Mouse (Mus musculus): ENCODE results near the gene Evi5. TPM values are rescaled to one million over a fixed set of nuclear protein-coding genes. Genes with fewer than 3 reads are reported as not detected.
"Not testable (repeated sequence)": the region's sequence is repeated elsewhere in the genome, so short reads cannot be mapped to it uniquely, and the experiment has no call there.

Gene Evi5
- polyA plus RNA-seq, 1 experiment from 2014 or later, result 50.2 TPM

DNA sequence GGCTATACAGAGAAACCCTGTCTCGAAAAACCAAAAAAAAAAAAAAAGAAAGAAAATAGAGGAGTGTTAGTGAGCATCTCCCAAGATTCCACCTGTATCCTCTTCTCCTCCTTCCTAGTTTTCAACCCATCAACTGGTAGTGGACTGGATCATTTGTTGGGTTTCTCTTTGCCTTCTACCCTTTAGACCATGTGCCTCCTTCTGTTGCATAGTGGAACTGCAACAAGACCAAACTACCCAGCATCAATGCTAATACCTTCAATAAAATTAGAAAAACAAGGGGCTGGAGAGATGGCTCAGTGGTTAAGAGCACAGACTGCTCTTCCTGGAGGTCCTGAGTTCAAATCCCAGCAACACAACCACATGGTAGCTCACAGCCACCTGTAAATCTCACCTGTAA, 16.6 kb upstream of the Evi5 start:
- not testable (repeated sequence) for H3K36me3 ChIP-seq (ENCODE audit: control insufficient read depth, insufficient read depth, low read length); H3K4me3 ChIP-seq (ENCODE audit: control insufficient read depth in 1 of 2, insufficient read depth in 1 of 2, low read depth in 1 of 2, low read length in 2 of 2); H3K27me3 ChIP-seq (ENCODE audit: control insufficient read depth, insufficient read depth, low read length); H3K4me1 ChIP-seq (ENCODE audit: control insufficient read depth in 2 of 2, insufficient read depth in 2 of 2, low read length in 2 of 2); ATAC-seq (ENCODE audit: insufficient number of reproducible peaks, insufficient read depth, low FRiP score, low read depth); H3K27ac ChIP-seq (replicated peaks in 1 of 2; ENCODE audit: control insufficient read depth in 1 of 2, insufficient read depth in 1 of 2, low read depth in 2 of 2, low read length in 2 of 2); H3K9me3 ChIP-seq (ENCODE audit: control insufficient read depth, low read length); H3K4me2 ChIP-seq (ENCODE audit: low read length); H3K9ac ChIP-seq (ENCODE audit: low read length)
- no CpG with 5 or more reads among the region's 1 CpGs for WGBS

DNA sequence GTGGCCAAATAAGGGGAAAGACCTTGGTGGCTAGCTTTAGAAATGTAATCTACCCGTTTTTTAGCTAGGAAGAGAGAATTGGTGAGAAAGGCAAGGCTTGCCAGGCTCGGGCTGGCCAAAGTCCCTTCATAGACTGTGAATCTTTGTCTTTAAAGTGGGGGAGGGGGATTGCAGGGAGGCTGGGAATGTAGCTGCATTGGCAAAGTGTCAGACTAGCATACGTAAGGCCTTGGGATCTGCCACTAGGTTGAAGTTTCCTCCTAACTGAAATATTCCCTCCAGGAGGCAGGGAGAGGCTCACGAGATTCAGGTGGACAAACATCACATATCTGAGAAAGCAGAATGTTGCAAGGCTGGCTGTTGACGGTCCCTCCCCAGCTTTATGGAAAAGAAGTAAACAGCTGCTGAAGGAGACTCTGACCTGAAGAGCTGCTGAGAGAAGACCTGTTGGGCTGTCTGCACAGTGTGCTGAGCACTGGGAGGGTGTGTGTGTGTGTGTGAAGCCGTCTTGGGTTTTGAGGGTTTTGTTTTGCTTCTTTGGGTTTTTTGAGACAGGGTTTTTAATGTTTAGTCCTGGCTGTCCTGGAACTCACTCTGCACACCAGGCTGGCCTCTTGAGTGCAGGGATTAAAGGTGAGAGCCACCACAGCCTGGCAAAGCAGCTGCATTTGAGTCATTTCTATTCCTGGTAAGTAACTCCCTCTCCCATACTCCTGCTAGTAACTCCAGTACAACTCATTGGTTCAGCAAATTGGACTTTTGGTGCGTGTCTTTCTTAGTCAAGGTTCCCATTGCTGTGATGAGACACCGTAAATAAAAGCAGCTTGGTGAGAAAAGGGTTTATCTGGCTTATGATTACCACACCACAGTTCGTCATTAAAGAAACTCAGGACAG, 15.3 kb upstream of the Evi5 start:
- Histone ChIP-seq H3K9ac (ENCODE audit: low read length) (no peak overlapping the region), H3K27me3 (ENCODE audit: control insufficient read depth, insufficient read depth, low read length) (no peaks in the 10 kb centered on the region), H3K36me3 (ENCODE audit: control insufficient read depth, insufficient read depth, low read length) (no peaks in the 10 kb centered on the region), H3K4me2 (ENCODE audit: low read length) (no peak overlapping the region), H3K27ac (replicated peaks in 1 of 2; ENCODE audit: control insufficient read depth in 1 of 2, insufficient read depth in 1 of 2, low read depth in 2 of 2, low read length in 2 of 2) (peak overlapping the region; percentile 34 to 46; a peak in 2 of 4 replicates), H3K4me3 (ENCODE audit: control insufficient read depth in 1 of 2, insufficient read depth in 1 of 2, low read depth in 1 of 2, low read length in 2 of 2) (no peak overlapping the region), H3K4me1 (ENCODE audit: control insufficient read depth in 2 of 2, insufficient read depth in 2 of 2, low read length in 2 of 2) (peaks cover 5 to 9% of the 10 kb centered on the region in 2 experiments; a peak in 3 of 4 replicates), H3K9me3 (ENCODE audit: control insufficient read depth, low read length) (no peaks in the 10 kb centered on the region)
- WGBS, result 43% methylated on average over 9 of the region's 9 CpGs
- no peak for ATAC-seq (ENCODE audit: insufficient number of reproducible peaks, insufficient read depth, low FRiP score, low read depth)

DNA sequence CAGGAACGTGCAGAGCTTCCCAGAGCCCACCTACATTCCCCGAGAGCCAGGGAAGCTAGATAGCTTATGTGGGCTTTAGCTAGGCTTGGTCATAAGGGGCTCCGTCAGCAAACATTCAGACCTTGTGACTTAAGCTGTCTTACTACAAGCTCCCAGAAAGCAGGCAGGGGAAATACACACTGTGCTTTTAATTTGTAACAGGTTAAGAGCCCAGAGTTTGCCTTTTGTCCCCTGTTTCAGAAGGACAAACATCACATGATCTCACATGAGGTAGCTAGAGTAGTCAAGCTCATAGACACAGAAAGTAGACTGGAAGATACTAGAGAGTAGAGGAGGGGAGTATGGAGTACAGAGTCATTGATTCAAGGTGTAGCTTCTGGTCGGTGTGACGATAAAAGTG, 5.8 kb upstream of the Evi5 start:
- Histone ChIP-seq H3K9ac (ENCODE audit: low read length) (no peak overlapping the region), H3K4me3 (ENCODE audit: control insufficient read depth in 1 of 2, insufficient read depth in 1 of 2, low read depth in 1 of 2, low read length in 2 of 2) (no peak overlapping the region), H3K36me3 (ENCODE audit: control insufficient read depth, insufficient read depth, low read length) (no peaks in the 10 kb centered on the region), H3K4me1 (ENCODE audit: control insufficient read depth in 2 of 2, insufficient read depth in 2 of 2, low read length in 2 of 2) (peaks cover 0 to 4% of the 10 kb centered on the region in 2 experiments; a peak in 1 of 4 replicates), H3K4me2 (ENCODE audit: low read length) (no peak overlapping the region), H3K27me3 (ENCODE audit: control insufficient read depth, insufficient read depth, low read length) (no peaks in the 10 kb centered on the region), H3K9me3 (ENCODE audit: control insufficient read depth, low read length) (no peaks in the 10 kb centered on the region), H3K27ac (replicated peaks in 1 of 2; ENCODE audit: control insufficient read depth in 1 of 2, insufficient read depth in 1 of 2, low read depth in 2 of 2, low read length in 2 of 2) (no peak overlapping the region)
- 69% methylated on average over 5 of the region's 5 CpGs for WGBS
- ATAC-seq (ENCODE audit: insufficient number of reproducible peaks, insufficient read depth, low FRiP score, low read depth), result no peak

GRCm38 (mm10) chr5:107877053-107877452, 2.1 kb upstream of the Evi5 start:
- no peak for ATAC-seq (ENCODE audit: insufficient number of reproducible peaks, insufficient read depth, low FRiP score, low read depth)
- Histone ChIP-seq H3K4me1 (ENCODE audit: control insufficient read depth in 2 of 2, insufficient read depth in 2 of 2, low read length in 2 of 2) (peaks cover 5 to 34% of the 10 kb centered on the region in 2 experiments), H3K9me3 (ENCODE audit: control insufficient read depth, low read length) (no peaks in the 10 kb centered on the region), H3K27me3 (ENCODE audit: control insufficient read depth, insufficient read depth, low read length) (no peaks in the 10 kb centered on the region), H3K4me3 (ENCODE audit: control insufficient read depth in 1 of 2, insufficient read depth in 1 of 2, low read depth in 1 of 2, low read length in 2 of 2) (no peak overlapping the region), H3K9ac (ENCODE audit: low read length) (no peak overlapping the region), H3K4me2 (ENCODE audit: low read length) (no peak overlapping the region), H3K36me3 (ENCODE audit: control insufficient read depth, insufficient read depth, low read length) (no peaks in the 10 kb centered on the region), H3K27ac (replicated peaks in 1 of 2; ENCODE audit: control insufficient read depth in 1 of 2, insufficient read depth in 1 of 2, low read depth in 2 of 2, low read length in 2 of 2) (no peak overlapping the region)
- WGBS, result 76% methylated on average over 1 of the region's 1 CpGs

- H3K27me3 ChIP-seq (ENCODE audit: control insufficient read depth, insufficient read depth, low read length), result no peaks in the 10 kb centered on the region
- ATAC-seq (ENCODE audit: insufficient number of reproducible peaks, insufficient read depth, low FRiP score, low read depth), result no peak
- H3K27ac ChIP-seq (replicated peaks in 1 of 2; ENCODE audit: control insufficient read depth in 1 of 2, insufficient read depth in 1 of 2, low read depth in 2 of 2, low read length in 2 of 2), result peak overlapping the region in 1 of 2 experiments; percentile 94; a peak in 2 of 4 replicates
- H3K9me3 ChIP-seq (ENCODE audit: control insufficient read depth, low read length), result no peaks in the 10 kb centered on the region
- H3K4me1 ChIP-seq (ENCODE audit: control insufficient read depth in 2 of 2, insufficient read depth in 2 of 2, low read length in 2 of 2), result peaks cover 6 to 35% of the 10 kb centered on the region in 2 experiments
- no peak overlapping the region for H3K4me3 ChIP-seq (ENCODE audit: control insufficient read depth in 1 of 2, insufficient read depth in 1 of 2, low read depth in 1 of 2, low read length in 2 of 2)
- peak overlapping the region; percentile 46 for H3K4me2 ChIP-seq (ENCODE audit: low read length)
- 0 out of 2 replicates have a peak overlapping the region, but pooled peaks have one; percentile 14 for H3K9ac ChIP-seq (ENCODE audit: low read length)
- no peaks in the 10 kb centered on the region for H3K36me3 ChIP-seq (ENCODE audit: control insufficient read depth, insufficient read depth, low read length)
Measured at GRCm38 (mm10) chr5:107875261-107875611, 329 bp upstream of the Evi5 start.

DNA sequence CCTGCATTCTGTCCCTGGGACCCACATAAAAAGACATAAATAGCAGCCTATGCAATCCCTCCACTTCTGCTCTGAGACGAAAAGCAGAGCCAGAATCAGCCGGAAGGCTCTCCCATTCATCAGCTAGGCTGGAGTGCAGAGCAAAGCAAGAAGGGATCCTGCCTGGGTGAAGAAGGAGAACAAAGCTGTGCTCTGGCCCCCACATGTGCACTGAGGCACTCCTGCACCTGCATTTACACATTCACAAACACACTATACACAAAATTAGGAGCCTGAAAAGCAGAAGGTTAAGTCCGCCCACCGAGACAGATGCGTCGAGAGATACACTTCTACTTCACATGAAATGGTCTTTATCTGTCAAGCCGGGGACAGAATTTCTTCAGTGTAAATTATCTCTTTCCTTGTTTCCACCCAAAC, 1.0 kb downstream of the Evi5 start:
- no peaks in the 10 kb centered on the region for H3K36me3 ChIP-seq (ENCODE audit: control insufficient read depth, insufficient read depth, low read length)
- H3K27me3 ChIP-seq (ENCODE audit: control insufficient read depth, insufficient read depth, low read length), result no peaks in the 10 kb centered on the region
- no peak for ATAC-seq (ENCODE audit: insufficient number of reproducible peaks, insufficient read depth, low FRiP score, low read depth)
- H3K4me2 ChIP-seq (ENCODE audit: low read length), result peak overlapping the region; percentile 46
- H3K9me3 ChIP-seq (ENCODE audit: control insufficient read depth, low read length), result no peaks in the 10 kb centered on the region
- H3K4me1 ChIP-seq (ENCODE audit: control insufficient read depth in 2 of 2, insufficient read depth in 2 of 2, low read length in 2 of 2), result peaks cover 6 to 38% of the 10 kb centered on the region in 2 experiments
- peak overlapping the region; percentile 94 to 98 for H3K27ac ChIP-seq (replicated peaks in 1 of 2; ENCODE audit: control insufficient read depth in 1 of 2, insufficient read depth in 1 of 2, low read depth in 2 of 2, low read length in 2 of 2)
- peak overlapping the region; percentile 14 for H3K9ac ChIP-seq (ENCODE audit: low read length)
- 0 out of 4 replicates have a peak overlapping the region, but pooled peaks have one; percentile 19 to 26 for H3K4me3 ChIP-seq (ENCODE audit: control insufficient read depth in 1 of 2, insufficient read depth in 1 of 2, low read depth in 1 of 2, low read length in 2 of 2)
- 26% methylated on average over 7 of the region's 7 CpGs for WGBS

GRCm38 (mm10) chr5:107873330-107873729, 1.6 kb downstream of the Evi5 start:
- Histone ChIP-seq H3K4me1 (ENCODE audit: control insufficient read depth in 2 of 2, insufficient read depth in 2 of 2, low read length in 2 of 2) (peaks cover 6 to 38% of the 10 kb centered on the region in 2 experiments), H3K27ac (replicated peaks in 1 of 2; ENCODE audit: control insufficient read depth in 1 of 2, insufficient read depth in 1 of 2, low read depth in 2 of 2, low read length in 2 of 2) (peak overlapping the region; percentile 94 to 98), H3K9me3 (ENCODE audit: control insufficient read depth, low read length) (no peaks in the 10 kb centered on the region), H3K4me2 (ENCODE audit: low read length) (peak overlapping the region; percentile 46), H3K4me3 (ENCODE audit: control insufficient read depth in 1 of 2, insufficient read depth in 1 of 2, low read depth in 1 of 2, low read length in 2 of 2) (no peak overlapping the region), H3K36me3 (ENCODE audit: control insufficient read depth, insufficient read depth, low read length) (no peaks in the 10 kb centered on the region), H3K9ac (ENCODE audit: low read length) (peak overlapping the region; percentile 14), H3K27me3 (ENCODE audit: control insufficient read depth, insufficient read depth, low read length) (no peaks in the 10 kb centered on the region)
- no peak for ATAC-seq (ENCODE audit: insufficient number of reproducible peaks, insufficient read depth, low FRiP score, low read depth)
- WGBS, result 85% methylated on average over 6 of the region's 6 CpGs

Measured in heart, embryonic 14.5 days (tissue).